Mouse (Mus musculus): ENCODE data around the gene Paqr7.

Gene Paqr7

GRCm38 (mm10) chr4:134534932-134535786 lies 38.7 kb downstream of the Paqr7 start, which contains the start of gene Mtfr1l:
Mtfr1l (minus strand) TSS chr4:134535387.
- DNase-seq (ENCODE audit: low spot score in 2 of 2): peak; percentile 98

GRCm38 (mm10) chr4:134535787-134536151 lies 39.3 kb downstream of the Paqr7 start:
- DNase-seq (ENCODE audit: low spot score in 2 of 2): no peak

- no peak for DNase-seq (ENCODE audit: low spot score in 2 of 2)
Measured at GRCm38 (mm10) chr4:134538997-134539580, 42.6 kb downstream of the Paqr7 start.

GRCm38 (mm10) chr4:134542726-134543125 lies 46.2 kb downstream of the Paqr7 start:
- no peak for DNase-seq (ENCODE audit: low spot score in 2 of 2)

GRCm38 (mm10) chr4:134543261-134543660 lies 46.8 kb downstream of the Paqr7 start:
- peak; percentile 81 to 85 for DNase-seq (ENCODE audit: low spot score in 2 of 2)

- DNase-seq (ENCODE audit: low spot score in 2 of 2): no peak
Measured at GRCm38 (mm10) chr4:134546814-134547705, 50.6 kb downstream of the Paqr7 start.

- DNase-seq (ENCODE audit: low spot score in 2 of 2): no peak
Measured at GRCm38 (mm10) chr4:134548169-134548938, 51.9 kb downstream of the Paqr7 start.

- DNase-seq (ENCODE audit: low spot score in 2 of 2): no peak
Measured at GRCm38 (mm10) chr4:134549899-134550298, 53.4 kb downstream of the Paqr7 start.

GRCm38 (mm10) chr4:134551494-134552316 lies 55.2 kb downstream of the Paqr7 start, which contains the start of gene Selenon:
Selenon (minus strand) TSS chr4:134552166.
- peak; percentile 27 to 35 for DNase-seq (ENCODE audit: low spot score in 2 of 2)

- DNase-seq (ENCODE audit: low spot score in 2 of 2): no peak
Measured at GRCm38 (mm10) chr4:134553631-134554030, 57.1 kb downstream of the Paqr7 start.

- no peak for DNase-seq (ENCODE audit: low spot score in 2 of 2)
Measured at GRCm38 (mm10) chr4:134555956-134556580, 59.6 kb downstream of the Paqr7 start.

GRCm38 (mm10) chr4:134557626-134558249 lies 61.2 kb downstream of the Paqr7 start:
- DNase-seq (ENCODE audit: low spot score in 2 of 2): peak; percentile 21 to 37

GRCm38 (mm10) chr4:134558570-134559113 lies 62.1 kb downstream of the Paqr7 start:
- DNase-seq (ENCODE audit: low spot score in 2 of 2): no peak

- DNase-seq (ENCODE audit: low spot score in 2 of 2): no peak
Measured at GRCm38 (mm10) chr4:134559154-134559553, 62.7 kb downstream of the Paqr7 start.
